Mouse (Mus musculus) hindbrain, embryonic 12.5 days (tissue): ENCODE data around the gene Smagp. TPM values are rescaled to one million over a fixed set of nuclear protein-coding genes. Genes with fewer than 3 reads are reported as not detected.

Source experiments
- ATAC-seq: fragments of 200-750 bp; cut with Nextera tagmentation; 2 replicates; pipeline ENCODE4 v1.8.0; 2017; ENCODE audit warnings: moderate TSS enrichment; ENCODE audit not compliant: low FRiP score
- H3K27ac ChIP-seq: fragments of 300-500 bp; sonication (generic); 2 replicates; pipeline ENCODE4 v1.5.1; 2016; ENCODE audit warnings: mild to moderate bottlenecking
- H3K27me3 ChIP-seq: fragments of 300-500 bp; sonication (generic); 2 replicates; pipeline ENCODE4 v1.6.1; 2016; ENCODE audit warnings: mild to moderate bottlenecking
- H3K36me3 ChIP-seq: fragments of 300-500 bp; sonication (generic); 2 replicates; pipeline ENCODE4 v1.6.1; 2016; ENCODE audit warnings: mild to moderate bottlenecking
- H3K4me1 ChIP-seq: fragments of 300-500 bp; sonication (generic); 2 replicates; pipeline ENCODE4 v1.6.1; 2016
- H3K4me2 ChIP-seq: fragments of 300-500 bp; sonication (generic); replicated peaks from 2 replicates; pipeline ENCODE4 v1.6.1; 2016; ENCODE audit warnings: mild to moderate bottlenecking
- H3K4me3 ChIP-seq: fragments of 300-500 bp; sonication (generic); 2 replicates; pipeline ENCODE4 v1.5.1; 2016; ENCODE audit warnings: mild to moderate bottlenecking
- H3K9ac ChIP-seq: fragments of 300-500 bp; sonication (generic); 2 replicates; pipeline ENCODE4 v1.6.1; 2016; ENCODE audit warnings: mild to moderate bottlenecking, moderate library complexity
- H3K9me3 ChIP-seq: fragments of 300-500 bp; sonication (generic); replicated peaks from 2 replicates; pipeline ENCODE4 v1.6.1; 2016; ENCODE audit warnings: mild to moderate bottlenecking
- WGBS: fragments of 180-500 bp; shearing (Covaris S2); methylation state at CpG from one replicate; pipeline ENCODE4 v1.1.7; 2016; 5-methylcytosine and 5-hydroxymethylcytosine counted together
- polyA plus RNA-seq: library from polyadenylated mRNA; unstranded; fragments of >200 nt; fragmentation: Nextera tagmentation; extraction: Ambion mirVana; gene quantifications from 2 replicates; pipeline ENCODE4 v1.2.1, GENCODE M21; 2016

The Smagp gene
- polyA plus RNA-seq = 5.0 and 5.6 TPM in 2 replicates

DNA sequence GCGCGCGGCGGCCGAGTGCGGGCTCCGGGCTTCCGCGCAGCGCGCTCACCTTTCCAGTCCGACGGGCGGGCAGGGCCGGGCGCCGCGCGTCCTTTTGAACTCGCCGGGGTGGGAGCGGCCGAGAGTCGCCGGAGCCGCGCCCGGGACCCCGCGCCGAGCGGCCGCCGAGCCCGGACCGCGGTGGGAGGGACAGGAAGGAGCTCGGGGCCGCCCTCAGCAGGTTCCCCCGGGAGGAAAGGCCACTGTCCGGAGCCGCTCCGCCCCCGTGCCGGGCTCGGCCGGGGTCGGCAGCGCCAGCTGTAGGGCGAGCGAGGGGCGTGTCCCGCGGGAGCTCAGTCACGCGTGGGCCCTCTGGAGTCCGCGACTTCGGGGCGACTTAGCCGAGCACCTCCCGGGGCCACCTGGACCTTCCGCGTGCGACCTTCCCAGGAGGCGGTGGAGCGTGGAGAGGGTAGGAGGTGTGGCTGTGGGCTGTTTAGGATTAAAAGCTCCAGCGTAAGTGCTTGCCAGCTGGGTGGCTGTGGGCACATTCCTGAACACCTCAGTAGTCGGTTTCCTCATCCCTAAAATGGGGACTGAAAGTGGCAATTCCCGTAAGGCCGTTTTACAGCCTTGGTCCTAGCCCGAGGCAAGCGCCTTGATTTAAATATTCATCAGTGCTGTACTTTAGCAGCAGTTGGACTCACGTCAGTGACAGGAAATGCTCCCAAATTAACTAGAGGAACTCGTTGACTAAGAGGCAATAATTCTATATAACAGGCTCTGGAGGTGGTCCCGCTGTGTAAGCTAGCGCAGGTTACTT lies at the start of gene Smagp:
TSS of gene Smagp (minus strand) at position 241 of the 802 bp plus-strand sequence.
- WGBS = under 1% methylated on average over 68 of the region's 77 CpGs

DNA sequence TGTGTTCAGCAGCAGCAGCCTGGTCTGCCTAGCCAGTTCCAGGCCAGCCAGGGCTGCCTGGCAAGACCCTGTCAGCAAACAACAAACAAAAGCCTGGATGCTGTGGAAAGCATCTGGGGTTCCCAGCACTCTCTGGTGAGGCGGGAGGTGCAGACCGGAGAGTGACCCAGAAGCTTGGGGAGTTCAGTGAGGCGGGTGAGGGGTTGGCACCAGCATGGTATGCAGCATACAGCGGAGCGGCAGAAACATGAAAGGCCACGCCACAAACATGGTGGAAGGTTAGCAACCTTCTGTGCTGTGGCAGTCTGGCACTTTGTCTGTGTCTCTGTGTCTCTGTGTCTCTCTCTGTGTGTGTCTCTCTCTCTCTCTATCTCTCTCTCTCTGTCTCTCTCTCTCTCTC lies 49.7 kb upstream of the Smagp start:
- no peak overlapping the region for H3K27ac ChIP-seq
- H3K4me1 ChIP-seq = no peaks in the 10 kb centered on the region; the same call in 1 of the 2 replicates
- H3K9me3 ChIP-seq = peaks cover 10% of the 10 kb centered on the region
- no peak overlapping the region for H3K9ac ChIP-seq
- no peak overlapping the region for H3K4me3 ChIP-seq
- no peak overlapping the region for H3K4me2 ChIP-seq
- no peaks in the 10 kb centered on the region for H3K36me3 ChIP-seq
- ATAC-seq = no peak
- 0 out of 2 replicates have a peak, but pooled peaks cover 5% of the 10 kb centered on the region for H3K27me3 ChIP-seq
- WGBS = 82% methylated on average over 6 of the region's 6 CpGs

More for the DNA sequence above, at the start of gene Smagp:
- H3K9ac ChIP-seq = peak within 1 kb of the TSS; percentile 40
- peak within 1 kb of the TSS; percentile 46 for H3K4me3 ChIP-seq
- no peaks in the 10 kb centered on the region for H3K36me3 ChIP-seq
- peaks cover 13% of the 10 kb centered on the region for H3K4me1 ChIP-seq
- H3K9me3 ChIP-seq = no peaks in the 10 kb centered on the region
- peak within 1 kb of the TSS; percentile 69 for H3K4me2 ChIP-seq
- H3K27me3 ChIP-seq = peaks cover 62% of the 10 kb centered on the region
- no peak within 1 kb of the TSS for H3K27ac ChIP-seq
- no peak for ATAC-seq

DNA sequence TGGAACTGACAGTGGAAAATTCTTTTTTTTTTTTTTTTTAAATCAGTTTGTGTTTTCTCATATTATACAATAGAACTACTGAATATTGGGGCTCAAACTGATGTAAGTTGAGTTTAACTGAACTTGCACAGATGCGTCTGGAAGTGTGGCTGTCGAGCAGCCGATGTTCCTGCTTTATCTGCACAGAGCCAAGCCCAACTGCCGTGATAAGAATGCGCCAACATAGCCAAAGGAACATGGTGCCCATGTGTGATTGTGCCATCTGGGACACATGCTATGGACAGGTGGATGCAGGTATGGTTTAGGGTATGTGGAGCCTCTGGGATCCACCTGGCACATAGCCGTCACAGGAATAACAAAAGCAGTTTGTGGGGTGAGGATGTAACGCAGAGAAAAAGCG lies 49.1 kb upstream of the Smagp start:
- no peak for ATAC-seq
- peaks cover 9% of the 10 kb centered on the region for H3K9me3 ChIP-seq
- H3K4me1 ChIP-seq = no peaks in the 10 kb centered on the region; the same call in 1 of the 2 replicates
- no peak overlapping the region for H3K4me3 ChIP-seq
- no peak overlapping the region for H3K27ac ChIP-seq
- no peaks in the 10 kb centered on the region for H3K36me3 ChIP-seq
- H3K27me3 ChIP-seq = 0 out of 2 replicates have a peak, but pooled peaks cover 5% of the 10 kb centered on the region
- no peak overlapping the region for H3K4me2 ChIP-seq
- 89% methylated on average over 8 of the region's 8 CpGs for WGBS
- H3K9ac ChIP-seq = no peak overlapping the region

DNA sequence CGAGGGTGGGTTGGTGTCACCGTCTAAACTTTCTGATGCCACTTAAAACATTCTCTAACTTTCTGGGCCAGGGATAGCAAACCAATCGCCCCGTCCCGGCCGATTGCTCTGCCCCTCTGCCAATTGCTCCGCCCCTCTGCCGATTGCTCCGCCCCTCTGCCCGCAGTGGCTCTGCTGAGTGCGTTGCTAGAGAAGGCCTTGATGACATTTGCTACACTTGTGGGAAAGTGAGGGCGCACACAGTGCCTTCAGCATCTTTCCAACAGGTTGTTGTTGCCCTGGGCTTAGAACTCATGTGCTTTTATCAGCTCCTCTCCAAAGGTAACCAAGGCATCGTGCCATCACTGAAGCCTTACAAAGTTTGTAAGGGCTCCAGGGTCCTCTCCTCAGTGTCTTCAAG lies 48.5 kb upstream of the Smagp start:
- H3K9ac ChIP-seq = no peak overlapping the region

DNA sequence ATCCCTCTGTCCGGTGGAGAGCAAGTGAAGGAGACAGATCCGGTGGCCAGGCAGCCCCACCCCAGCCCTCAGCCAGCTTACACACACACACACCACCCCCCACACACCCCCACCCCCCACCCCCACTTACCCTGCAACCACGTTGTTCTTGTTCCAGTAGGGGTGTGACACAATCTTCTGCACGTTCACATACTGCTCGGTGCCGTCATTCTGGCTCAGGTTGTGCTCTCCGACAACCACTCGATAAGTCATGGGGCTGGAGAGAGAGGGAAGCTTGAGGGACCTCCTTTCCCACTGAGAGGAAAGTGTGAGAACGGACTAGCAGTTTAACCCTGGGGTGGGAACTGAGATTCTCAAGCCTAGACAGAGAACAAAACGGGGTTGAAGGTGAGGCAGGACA lies 47.7 kb upstream of the Smagp start:
- Histone ChIP-seq H3K9me3 (no peaks in the 10 kb centered on the region), H3K36me3 (no peaks in the 10 kb centered on the region), H3K27ac (no peak overlapping the region), H3K4me2 (no peak overlapping the region), H3K4me3 (no peak overlapping the region), H3K9ac (no peak overlapping the region), H3K4me1 (no peaks in the 10 kb centered on the region; the same call in 1 of the 2 replicates), H3K27me3 (0 out of 2 replicates have a peak, but pooled peaks cover 5% of the 10 kb centered on the region)
- ATAC-seq = no peak
- 76% methylated on average over 10 of the region's 10 CpGs for WGBS

More for the DNA sequence above, 48.5 kb upstream of the Smagp start:
- H3K4me1 ChIP-seq = no peaks in the 10 kb centered on the region; the same call in 1 of the 2 replicates
- H3K4me3 ChIP-seq = no peak overlapping the region
- 23% methylated on average over 13 of the region's 13 CpGs for WGBS
- no peaks in the 10 kb centered on the region for H3K36me3 ChIP-seq
- no peak overlapping the region for H3K27ac ChIP-seq
- peaks cover 3% of the 10 kb centered on the region for H3K9me3 ChIP-seq
- H3K4me2 ChIP-seq = no peak overlapping the region
- no peak for ATAC-seq
- 0 out of 2 replicates have a peak, but pooled peaks cover 5% of the 10 kb centered on the region for H3K27me3 ChIP-seq

DNA sequence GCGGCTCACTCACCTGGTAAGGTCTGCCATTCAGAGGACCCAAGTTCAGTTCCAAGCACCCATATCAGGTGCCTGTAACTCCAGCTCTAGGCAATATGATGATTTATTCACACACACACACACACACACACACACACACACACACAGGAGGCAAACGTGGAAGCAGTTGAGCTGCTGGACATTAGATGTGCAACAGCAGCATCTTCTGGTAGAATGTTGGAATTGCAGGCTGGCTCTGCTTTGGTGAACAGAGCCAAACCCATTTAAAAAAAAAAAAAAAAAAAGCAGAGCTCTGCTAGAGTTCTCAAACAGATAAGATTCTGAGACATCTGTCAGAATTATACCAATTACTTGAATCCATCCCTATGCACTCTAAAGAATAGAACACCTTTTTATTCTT lies 46.3 kb upstream of the Smagp start:
- no peak for ATAC-seq
- no peak overlapping the region for H3K4me3 ChIP-seq
- no peak overlapping the region for H3K9ac ChIP-seq
- H3K4me2 ChIP-seq = no peak overlapping the region
- no peak overlapping the region for H3K27ac ChIP-seq
- 48% methylated on average over 2 of the region's 2 CpGs for WGBS
- no peaks in the 10 kb centered on the region; the same call in 1 of the 2 replicates for H3K4me1 ChIP-seq
- 0 out of 2 replicates have a peak, but pooled peaks cover 5% of the 10 kb centered on the region for H3K27me3 ChIP-seq
- no peaks in the 10 kb centered on the region for H3K9me3 ChIP-seq
- H3K36me3 ChIP-seq = no peaks in the 10 kb centered on the region

DNA sequence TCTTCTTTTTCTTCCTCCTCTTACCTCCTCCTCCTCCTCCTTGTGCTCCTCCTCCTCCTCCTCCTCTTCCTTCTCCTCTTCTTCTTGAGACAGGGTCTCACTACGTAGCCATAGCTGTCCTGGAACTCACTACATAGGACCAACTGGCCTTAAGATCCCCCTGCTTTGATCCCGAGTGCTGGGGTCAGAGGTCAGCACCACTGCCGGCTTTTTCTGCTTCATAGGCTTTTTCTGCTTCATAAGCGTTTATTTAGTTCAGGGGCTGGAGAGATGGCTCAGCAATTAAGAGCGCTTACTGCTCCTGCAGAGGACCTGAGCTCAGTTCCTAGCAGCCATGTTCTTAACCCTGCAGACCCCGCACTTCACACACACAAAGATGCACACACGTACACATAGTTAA lies 45.0 kb upstream of the Smagp start:
- H3K27me3 ChIP-seq = 0 out of 2 replicates have a peak, but pooled peaks cover 5% of the 10 kb centered on the region
- ATAC-seq = no peak
- H3K4me1 ChIP-seq = no peaks in the 10 kb centered on the region
- no peak overlapping the region for H3K9ac ChIP-seq
- H3K4me3 ChIP-seq = no peak overlapping the region
- WGBS = 29% methylated on average over 7 of the region's 7 CpGs
- no peak overlapping the region for H3K4me2 ChIP-seq
- H3K27ac ChIP-seq = no peak overlapping the region
- H3K9me3 ChIP-seq = no peaks in the 10 kb centered on the region
- no peaks in the 10 kb centered on the region for H3K36me3 ChIP-seq

DNA sequence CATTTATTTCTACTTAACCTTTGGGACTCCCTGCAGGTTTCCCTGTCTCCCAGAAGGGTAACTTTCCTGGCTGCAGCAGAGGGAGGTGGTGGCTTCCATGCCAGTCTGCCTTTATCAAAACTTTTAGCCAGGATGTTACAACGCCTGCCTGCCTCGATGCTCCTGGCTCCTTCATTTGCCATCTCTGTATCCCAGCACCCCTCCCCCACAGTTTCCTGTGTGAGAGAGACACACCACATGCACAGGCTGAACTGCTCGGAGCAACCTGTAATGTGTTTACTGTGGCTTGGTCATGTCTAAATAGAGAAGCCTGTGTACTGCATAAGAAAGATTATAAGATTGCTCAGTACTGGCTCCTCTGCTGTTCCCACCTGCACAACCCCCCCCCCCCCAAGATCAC lies 43.6 kb upstream of the Smagp start:
- 66% methylated on average over 3 of the region's 3 CpGs for WGBS
- Histone ChIP-seq H3K27ac (no peak overlapping the region), H3K9ac (no peak overlapping the region), H3K4me2 (no peak overlapping the region), H3K27me3 (0 out of 2 replicates have a peak, but pooled peaks cover 5% of the 10 kb centered on the region), H3K36me3 (no peaks in the 10 kb centered on the region), H3K9me3 (no peaks in the 10 kb centered on the region), H3K4me3 (no peak overlapping the region), H3K4me1 (no peaks in the 10 kb centered on the region)
- ATAC-seq = no peak

DNA sequence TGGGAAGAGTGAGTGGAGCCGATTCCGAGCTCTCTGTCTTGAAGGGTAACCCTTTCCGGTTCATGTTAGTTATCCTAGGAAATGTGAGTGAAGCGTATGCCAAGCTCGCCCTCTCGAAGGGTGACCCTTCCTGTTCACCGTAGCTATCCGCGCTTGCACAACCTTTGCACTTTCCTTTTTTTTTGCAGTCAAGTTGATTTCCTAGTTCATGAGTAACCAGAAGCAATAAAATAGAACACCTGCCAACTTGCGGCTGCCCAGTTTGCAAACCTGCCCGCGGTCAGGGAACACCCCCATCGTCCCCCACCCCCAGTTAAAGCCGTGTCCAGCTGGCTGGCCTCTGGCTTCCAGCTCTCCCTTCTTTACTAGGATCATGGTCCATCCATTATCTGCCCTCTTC lies 42.3 kb upstream of the Smagp start:
- no peaks in the 10 kb centered on the region for H3K4me1 ChIP-seq
- no peak for ATAC-seq
- H3K4me2 ChIP-seq = no peak overlapping the region
- no peak overlapping the region for H3K4me3 ChIP-seq
- H3K9me3 ChIP-seq = no peaks in the 10 kb centered on the region
- 94% methylated on average over 14 of the region's 14 CpGs for WGBS
- no peaks in the 10 kb centered on the region for H3K27me3 ChIP-seq
- H3K9ac ChIP-seq = no peak overlapping the region
- H3K27ac ChIP-seq = no peak overlapping the region
- H3K36me3 ChIP-seq = no peaks in the 10 kb centered on the region

DNA sequence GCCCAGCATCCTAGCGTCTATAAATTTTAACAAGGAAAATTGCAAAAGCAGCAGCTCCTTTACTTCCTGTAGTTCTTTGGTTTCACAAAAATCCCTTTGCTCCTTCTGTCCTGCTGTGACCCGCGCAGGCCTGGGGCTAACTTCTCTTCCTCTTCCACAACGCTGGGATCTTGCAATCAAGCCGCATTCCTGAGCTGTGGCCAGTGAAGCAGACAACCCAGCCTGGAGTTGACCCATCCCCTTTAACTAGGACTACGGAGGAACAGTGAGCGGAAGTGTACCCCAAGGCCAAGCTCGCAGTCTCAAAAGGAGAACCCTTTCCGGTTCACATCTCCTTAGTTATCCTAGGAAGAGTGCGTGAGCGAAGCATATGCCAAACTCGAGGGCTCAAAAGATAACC lies 41.8 kb upstream of the Smagp start:
- Histone ChIP-seq H3K27me3 (no peaks in the 10 kb centered on the region), H3K9me3 (no peaks in the 10 kb centered on the region), H3K4me3 (no peak overlapping the region), H3K36me3 (no peaks in the 10 kb centered on the region), H3K27ac (no peak overlapping the region), H3K9ac (no peak overlapping the region), H3K4me2 (no peak overlapping the region), H3K4me1 (no peaks in the 10 kb centered on the region)
- no peak for ATAC-seq
- WGBS = 80% methylated on average over 12 of the region's 12 CpGs

DNA sequence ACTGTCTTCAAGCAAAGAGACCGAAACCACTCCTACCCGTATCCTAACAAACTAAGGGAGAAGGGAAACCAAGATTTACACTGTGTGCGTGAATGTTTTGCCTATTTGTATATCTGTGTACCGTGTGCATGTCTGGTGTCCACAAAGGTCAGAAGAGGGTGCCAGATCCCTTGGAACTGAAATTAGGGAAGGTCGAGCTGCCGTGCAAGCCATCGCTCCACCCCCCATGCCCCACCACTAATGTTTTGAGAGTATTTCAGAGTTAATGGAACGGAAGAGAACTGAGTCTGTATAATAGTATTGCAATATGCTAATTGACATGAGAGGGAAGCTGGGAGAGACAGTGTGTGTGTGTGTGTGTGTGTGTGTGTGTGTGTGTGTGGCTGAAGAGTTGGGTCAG lies 40.9 kb upstream of the Smagp start:
- no peaks in the 10 kb centered on the region for H3K36me3 ChIP-seq
- H3K4me3 ChIP-seq = no peak overlapping the region
- 83% methylated on average over 8 of the region's 8 CpGs for WGBS
- ATAC-seq = no peak
- no peak overlapping the region for H3K27ac ChIP-seq
- H3K9me3 ChIP-seq = no peaks in the 10 kb centered on the region
- H3K27me3 ChIP-seq = no peaks in the 10 kb centered on the region
- H3K4me2 ChIP-seq = no peak overlapping the region
- H3K9ac ChIP-seq = no peak overlapping the region
- no peaks in the 10 kb centered on the region for H3K4me1 ChIP-seq

DNA sequence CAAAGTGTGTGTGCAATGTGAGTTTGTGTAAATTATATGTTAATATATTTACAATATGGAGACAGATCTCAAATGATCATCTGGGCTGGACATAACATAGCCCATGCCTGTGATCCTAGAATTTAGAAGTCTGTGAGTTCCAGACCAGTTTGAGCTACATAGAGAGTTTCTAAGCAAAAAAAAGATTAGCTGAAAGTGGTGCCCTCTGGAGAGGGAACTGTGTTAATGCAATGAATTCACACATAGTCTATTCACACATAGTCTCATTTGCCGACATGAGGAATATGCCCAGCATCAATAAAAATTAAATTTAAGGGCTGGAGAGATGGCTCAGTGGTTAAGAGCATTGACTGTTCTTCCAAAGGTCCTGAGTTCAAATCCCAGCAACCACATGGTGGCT lies 39.8 kb upstream of the Smagp start:
- H3K9me3 ChIP-seq = no peaks in the 10 kb centered on the region
- no peak overlapping the region for H3K4me2 ChIP-seq
- no peaks in the 10 kb centered on the region for H3K36me3 ChIP-seq
- no peak overlapping the region for H3K4me3 ChIP-seq
- no peak overlapping the region for H3K9ac ChIP-seq
- no peak overlapping the region for H3K27ac ChIP-seq
- no peaks in the 10 kb centered on the region for H3K4me1 ChIP-seq
- WGBS = 79% methylated on average over 1 of the region's 1 CpGs
- no peak for ATAC-seq
- H3K27me3 ChIP-seq = no peaks in the 10 kb centered on the region

DNA sequence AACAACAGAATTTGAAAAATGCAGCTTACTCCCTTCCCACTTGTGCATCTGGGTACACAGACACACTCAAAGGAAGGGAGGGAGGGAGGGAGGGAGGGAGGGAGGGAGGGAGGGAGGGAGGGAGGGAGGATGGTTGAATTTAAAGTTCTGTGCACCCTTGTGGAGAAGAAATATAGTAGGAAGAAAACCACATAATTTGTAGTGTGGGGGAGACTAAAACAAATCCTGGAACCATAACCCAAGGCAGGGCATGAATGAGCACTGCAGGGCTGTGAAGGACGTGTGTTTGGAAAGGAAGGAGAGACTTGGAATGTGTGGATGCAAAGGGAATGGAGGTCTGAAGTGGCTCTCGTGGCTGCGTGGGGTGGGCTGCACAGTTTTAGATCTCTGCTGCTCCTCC lies 38.7 kb upstream of the Smagp start:
- no peak for ATAC-seq
- Histone ChIP-seq H3K9me3 (no peaks in the 10 kb centered on the region), H3K9ac (no peak overlapping the region), H3K4me1 (no peaks in the 10 kb centered on the region), H3K36me3 (no peaks in the 10 kb centered on the region), H3K4me2 (no peak overlapping the region), H3K27ac (no peak overlapping the region), H3K4me3 (no peak overlapping the region), H3K27me3 (no peaks in the 10 kb centered on the region)
- 63% methylated on average over 3 of the region's 3 CpGs for WGBS
